Mouse (Mus musculus): ENCODE data around the gene Nfkbiz.

The Nfkbiz gene

DNA sequence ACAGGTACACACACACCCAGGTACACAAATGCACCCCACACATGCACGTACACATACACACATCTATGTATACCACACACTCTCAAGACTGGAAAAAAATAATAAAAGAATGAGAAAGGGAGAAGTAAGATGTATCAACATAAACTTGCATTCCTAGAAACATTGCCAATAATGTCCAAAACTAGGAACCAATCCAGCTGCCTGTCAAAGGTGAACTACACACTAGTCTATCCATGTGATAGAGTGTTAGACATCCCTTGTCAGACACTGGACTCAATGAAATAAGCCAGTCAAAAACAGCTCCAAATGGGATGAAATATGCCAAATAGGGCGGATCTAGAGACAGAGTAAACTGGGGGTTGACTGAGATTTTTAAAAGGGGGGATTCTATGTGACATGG, 55.8 kb downstream of the Nfkbiz start:
- ChIA-PET CTCF (no interaction called here), POLR2A (interaction anchor here in 1 of 4 experiments (0.6 kb wide), 1 partner anchor 237 kb away, joined by 3 read pairs; no protein-coding TSS in a partner anchor)

DNA sequence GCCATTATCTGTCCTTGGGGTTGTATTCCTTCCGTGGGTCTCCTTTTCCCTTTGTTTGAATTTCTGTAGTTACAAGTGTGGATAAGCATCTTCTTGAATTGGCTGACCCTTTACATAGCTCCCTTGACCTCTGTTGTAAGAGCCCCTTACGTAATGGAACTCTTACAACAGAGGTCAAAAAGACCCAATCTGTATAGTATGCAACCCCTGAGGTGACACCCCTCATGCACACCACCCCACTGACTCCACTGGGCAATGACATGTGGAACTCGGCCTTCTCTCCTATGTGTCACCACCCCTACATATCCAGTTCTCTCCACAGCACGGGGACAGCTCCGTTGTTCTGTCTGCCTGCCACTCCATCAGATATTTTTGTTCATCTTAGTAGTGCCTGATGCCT, 56.9 kb downstream of the Nfkbiz start:
- ChIA-PET POLR2A (no interaction called here), CTCF (no interaction called here)

DNA sequence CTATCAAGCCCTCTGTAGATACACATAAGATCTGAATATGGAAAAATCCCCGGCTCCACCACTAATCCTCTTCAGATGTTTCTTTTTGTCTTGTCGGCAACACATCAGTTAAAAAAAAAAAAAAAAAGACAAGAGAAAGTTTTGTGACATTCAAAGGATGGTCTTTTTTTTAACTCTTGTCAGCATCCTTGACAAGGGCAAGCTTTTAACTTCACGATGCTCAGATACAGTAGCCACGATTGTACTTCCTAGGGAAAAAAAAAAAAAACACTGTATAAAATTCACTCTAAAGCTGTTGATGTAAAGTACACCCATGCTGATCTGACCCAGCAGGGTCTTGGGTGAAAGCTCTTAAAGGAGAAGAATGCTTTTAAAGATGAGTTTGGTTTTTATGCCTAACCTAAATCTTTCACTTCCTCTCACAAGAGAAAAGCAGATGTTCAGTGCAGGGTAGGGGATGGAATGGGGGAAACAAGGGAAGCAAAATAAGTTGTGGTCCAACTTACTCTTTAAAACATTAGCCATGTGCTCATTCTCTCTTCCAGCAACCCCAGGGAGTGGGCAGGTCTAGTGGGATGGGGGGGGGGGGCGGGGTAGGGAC, 57.6 kb downstream of the Nfkbiz start:
- POLR2A ChIA-PET: interaction anchor here in 3 of 4 experiments (0.6 to 0.7 kb wide), 4 partner anchors 27 to 185 kb away, joined by 3 to 5 read pairs (median 4); partner anchors contain the start of gene Rpl24 (in 1 of the 3)
- CTCF ChIA-PET: interaction anchor here in 1 of 4 experiments (0.6 kb wide), 2 partner anchors 78 to 282 kb away, joined by 4 to 10 read pairs; no protein-coding TSS in a partner anchor

DNA sequence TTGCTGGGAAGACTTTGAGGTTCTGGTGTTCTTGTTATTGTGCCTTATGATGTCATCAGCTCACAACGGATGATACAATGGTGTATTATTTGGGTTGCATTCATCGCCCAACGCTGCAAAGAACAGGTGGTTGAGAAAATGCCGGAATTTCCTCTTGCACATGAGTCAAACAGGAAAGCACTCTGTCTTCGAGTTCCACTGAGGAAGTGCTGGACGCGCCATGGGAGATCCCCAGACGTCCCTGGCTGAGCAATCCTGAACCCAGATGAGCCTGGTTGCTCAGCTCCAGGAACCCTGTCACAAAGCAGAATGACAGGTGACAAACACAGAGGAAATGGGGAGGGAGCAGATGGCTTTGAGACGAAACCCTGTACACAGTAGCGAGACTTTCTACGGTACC, 62.4 kb downstream of the Nfkbiz start:
- ChIA-PET CTCF (interaction anchor here in 1 of 4 experiments (0.6 kb wide), 1 partner anchor 65 kb away, joined by 3 read pairs; no protein-coding TSS in a partner anchor), POLR2A (no interaction called here)

DNA sequence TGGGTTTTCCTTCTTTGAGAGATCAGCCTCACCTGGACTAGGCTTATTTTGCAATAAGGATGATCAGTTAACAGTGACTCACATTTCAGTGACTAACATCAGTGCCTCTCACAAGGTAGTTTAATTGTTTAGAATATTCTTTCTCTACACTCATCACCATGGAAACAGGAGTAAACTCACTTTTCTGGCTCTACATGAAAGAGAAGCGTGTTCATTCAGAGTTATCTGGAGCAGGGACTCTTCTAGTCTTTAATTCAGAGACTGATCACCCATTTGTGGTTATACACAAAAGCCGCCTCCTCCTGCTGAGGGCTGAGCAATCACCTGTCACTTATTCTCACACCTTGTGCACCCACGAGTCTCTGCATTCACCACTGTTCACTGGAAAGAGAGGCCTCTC, 68.5 kb downstream of the Nfkbiz start:
- CTCF ChIA-PET: no interaction called here
- POLR2A ChIA-PET: no interaction called here

Measured in embryonic stem cell, embryonic (primary cell).